Mouse (Mus musculus): ENCODE measurements around the gene Prdm16. TPM values are rescaled to one million over a fixed set of nuclear protein-coding genes. Genes with fewer than 3 reads are reported as not detected.

The Prdm16 gene
- 1 to 10 TPM in 1 of 2 experiments, under 1 TPM in 1; 0.41 to 4.1 TPM for polyA plus RNA-seq (2017; shearing (Covaris generic))

- ATAC-seq, result no peak
Observed at GRCm38 (mm10) chr4:154636721-154637311, at the start of gene Prdm16. TSS of gene Prdm16 (minus strand) at chr4:154636873.

- ATAC-seq, result no peak
Observed at GRCm38 (mm10) chr4:154683068-154683752, 46.5 kb upstream of the Prdm16 start.

DNA sequence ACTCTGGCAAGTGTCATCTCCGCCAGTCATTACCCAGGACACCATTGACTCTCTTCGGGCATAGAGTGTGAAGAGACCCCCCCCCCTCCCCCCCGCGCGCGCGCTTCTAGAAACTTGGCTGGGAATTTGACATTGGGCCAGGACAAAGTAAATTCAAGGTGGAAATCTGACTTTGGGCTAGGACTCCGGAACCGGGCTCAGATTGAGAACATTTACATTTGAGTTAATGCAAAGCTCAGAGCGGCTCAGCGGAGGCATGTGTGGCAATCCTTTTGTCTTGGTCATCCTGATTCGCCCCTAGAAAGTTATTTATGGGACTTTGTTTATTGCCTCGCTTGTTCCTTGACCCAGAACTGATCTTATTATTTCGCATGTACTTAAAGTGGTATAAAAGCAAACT, 45.6 kb upstream of the Prdm16 start:
- ATAC-seq, result no peak

DNA sequence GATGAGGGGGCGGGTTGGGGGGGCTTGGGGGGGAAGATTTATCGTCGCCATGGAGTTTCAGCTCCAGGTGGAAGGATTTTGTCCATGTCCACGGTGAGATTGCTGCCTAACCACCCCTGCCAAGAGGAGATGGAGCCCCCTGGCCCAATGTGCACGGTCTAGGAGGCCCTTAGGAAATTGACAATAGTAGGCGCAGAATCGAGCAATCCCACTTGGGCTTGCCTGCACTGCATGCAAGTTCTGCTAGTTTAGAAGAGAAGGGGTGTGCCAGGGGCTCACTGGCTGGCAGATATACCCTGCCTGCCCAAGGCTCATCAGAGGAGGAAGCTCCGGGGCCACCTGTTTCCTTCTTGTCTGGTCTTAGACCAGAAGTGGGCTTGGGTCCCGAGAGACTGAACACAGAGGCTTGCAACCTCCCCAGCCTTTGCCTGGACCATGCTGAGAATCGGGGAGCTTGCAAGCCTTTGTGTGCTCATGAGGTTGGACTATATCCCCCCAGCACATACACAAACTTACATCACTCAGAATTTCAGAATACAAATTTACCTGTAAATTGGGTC, 38.8 kb upstream of the Prdm16 start:
- ATAC-seq, result no peak

GRCm38 (mm10) chr4:154674966-154675365, 38.3 kb upstream of the Prdm16 start:
- ATAC-seq, result no peak

GRCm38 (mm10) chr4:154674541-154674940, 37.9 kb upstream of the Prdm16 start:
- ATAC-seq, result no peak

- ATAC-seq, result no peak
Observed at GRCm38 (mm10) chr4:154673986-154674385, 37.3 kb upstream of the Prdm16 start.

DNA sequence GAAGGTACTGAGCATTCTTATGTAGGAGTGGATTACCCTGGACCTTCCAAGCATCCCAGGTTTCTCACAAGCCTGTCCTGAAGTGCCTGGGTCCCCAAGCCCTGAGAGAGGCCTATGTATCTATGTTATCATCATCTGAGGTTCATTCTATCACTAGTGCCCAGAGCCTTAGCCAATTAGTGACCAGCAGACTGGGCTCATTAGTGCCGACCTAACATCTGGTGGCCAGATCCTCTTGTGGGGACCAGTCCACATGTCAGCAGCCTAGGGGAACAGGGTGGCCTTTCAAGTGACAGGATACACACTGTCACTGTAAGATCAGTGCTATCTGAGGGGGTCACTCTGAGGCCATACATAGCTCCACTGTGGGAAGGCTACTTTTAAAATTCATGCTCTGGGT, 35.4 kb upstream of the Prdm16 start:
- no peak for ATAC-seq

DNA sequence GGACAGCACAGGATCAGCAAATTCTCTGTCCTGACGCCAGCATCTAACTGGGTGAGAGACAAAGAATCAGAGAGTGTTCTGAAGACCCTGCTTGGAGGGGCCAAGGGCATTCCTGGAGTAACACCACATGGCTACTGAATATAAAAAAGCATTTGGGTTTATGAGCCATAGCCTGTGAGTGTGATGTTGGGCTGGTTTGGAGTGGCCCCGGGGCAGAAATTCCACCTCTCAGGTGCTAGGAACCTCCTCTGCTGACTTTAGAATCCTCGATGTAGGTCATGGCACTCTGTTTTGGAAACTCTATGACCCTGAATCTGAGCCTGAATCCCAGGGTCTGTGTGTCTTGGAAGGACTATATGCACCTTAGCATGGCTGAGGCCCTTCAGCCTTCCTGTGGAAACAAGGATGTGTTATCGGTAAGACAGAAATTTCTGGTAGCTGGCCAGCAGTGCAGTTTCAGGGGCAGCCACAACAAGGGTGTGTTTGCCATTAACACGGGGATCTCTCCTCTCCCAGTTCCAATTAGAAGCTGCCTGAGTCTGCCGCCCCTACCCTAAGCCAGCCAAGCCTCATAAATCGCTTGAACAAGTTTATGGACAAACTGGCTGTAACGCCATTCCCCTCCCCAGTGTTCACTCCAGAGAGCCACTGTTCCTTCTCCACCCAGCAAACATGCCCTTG, 34.7 kb upstream of the Prdm16 start:
- no peak for ATAC-seq

DNA sequence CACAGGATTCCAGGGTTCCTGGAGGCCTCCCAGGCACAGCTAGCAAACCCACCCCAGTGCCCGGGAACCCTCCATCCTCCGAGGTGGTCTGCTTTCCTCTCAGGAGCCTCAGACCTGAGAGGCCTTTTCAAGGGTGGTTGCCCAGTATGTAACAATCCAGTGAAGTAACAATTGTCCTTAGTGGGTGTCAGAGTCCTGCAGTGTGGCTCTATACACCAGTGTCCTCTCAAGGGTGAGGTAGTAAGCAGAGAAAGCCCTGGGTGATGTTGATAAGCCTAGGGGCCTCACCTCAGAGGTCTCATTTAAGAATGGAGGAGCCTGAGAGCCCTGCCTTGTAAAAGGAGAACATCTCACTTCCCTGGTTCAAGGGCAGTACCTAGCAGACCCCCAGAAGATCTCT, 31.1 kb upstream of the Prdm16 start, which contains the start of gene Actrt2:
Actrt2 (minus strand) TSS at position 101 of the 400 bp plus-strand sequence.
- no peak for ATAC-seq

- ATAC-seq, result no peak
Observed at GRCm38 (mm10) chr4:154662681-154663215, 26.1 kb upstream of the Prdm16 start.

GRCm38 (mm10) chr4:154661256-154661655, 24.6 kb upstream of the Prdm16 start:
- no peak for ATAC-seq

DNA sequence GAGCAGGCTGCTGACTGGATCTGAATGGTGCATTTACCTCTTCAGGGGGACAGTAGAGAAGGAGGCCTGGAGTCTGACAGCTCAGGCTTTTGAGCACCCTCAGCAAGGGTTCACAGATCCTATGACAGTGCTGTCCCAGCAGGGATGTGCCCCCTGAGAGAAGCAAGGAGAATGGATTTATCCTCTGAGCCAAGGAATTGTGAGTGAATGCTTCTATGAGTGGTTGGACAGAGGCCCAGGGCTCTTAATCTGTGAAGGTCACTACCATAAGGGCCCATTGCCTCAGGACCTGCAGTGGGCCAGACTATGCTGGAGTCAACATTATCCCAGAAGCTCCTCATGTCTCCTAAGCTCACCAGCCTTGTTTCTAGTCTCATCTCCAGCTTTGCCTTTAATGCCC, 23.4 kb upstream of the Prdm16 start:
- ATAC-seq, result no peak

GRCm38 (mm10) chr4:154655134-154655910, 18.6 kb upstream of the Prdm16 start:
- no peak for ATAC-seq

- no peak for ATAC-seq
Observed at GRCm38 (mm10) chr4:154652494-154652893, 15.8 kb upstream of the Prdm16 start.

GRCm38 (mm10) chr4:154649083-154649747, 12.5 kb upstream of the Prdm16 start:
- ATAC-seq, result no peak

DNA sequence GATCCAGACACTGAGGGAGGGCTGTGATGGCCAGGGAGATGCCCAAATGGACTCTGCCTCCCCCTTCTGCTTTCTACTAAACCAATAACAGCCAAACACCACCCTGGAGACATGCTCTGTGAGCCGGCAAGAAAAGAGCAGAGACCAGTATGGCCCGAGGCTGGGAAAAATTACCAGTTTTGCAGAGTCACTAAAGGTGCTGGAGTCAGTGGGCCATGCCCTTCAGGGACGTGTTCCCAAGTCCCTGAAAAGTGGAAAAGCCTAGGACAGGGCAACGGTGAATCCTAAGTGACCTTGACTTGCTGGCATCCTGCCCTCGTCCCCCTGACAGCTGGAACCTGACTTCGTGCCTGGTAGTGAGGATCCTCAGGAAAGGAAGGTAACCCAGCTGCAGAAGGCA, 5.8 kb upstream of the Prdm16 start:
- no peak for ATAC-seq

GRCm38 (mm10) chr4:154641296-154642110, 4.8 kb upstream of the Prdm16 start:
- no peak for ATAC-seq

- no peak for ATAC-seq
Observed at GRCm38 (mm10) chr4:154640443-154641295, 4.0 kb upstream of the Prdm16 start.
